Comparison of ENCODE assay signal across 19 mouse cellular contexts in the genomic region with DNA sequence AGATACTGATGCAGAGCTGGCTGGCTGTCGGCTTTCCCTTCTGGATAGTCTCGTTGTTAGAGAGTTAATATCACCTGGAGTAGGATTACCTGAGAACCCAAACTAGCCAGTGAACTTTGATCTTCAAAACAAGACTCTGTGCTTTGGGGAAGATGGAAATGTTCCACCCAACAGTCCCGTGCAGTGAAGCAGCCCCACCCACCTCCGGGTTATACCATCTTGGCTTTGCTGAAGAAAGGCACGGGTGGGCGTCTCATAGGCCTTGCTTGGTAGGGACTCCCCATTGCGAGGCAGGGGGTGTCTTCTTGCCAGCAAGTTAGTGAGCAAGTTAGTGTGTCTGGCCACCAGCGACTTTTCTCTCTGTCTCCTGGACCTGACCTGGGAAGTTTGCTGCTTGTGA. TPM values are rescaled to one million over a fixed set of nuclear protein-coding genes. Genes with fewer than 3 reads are reported as not detected.
DNase-seq lines count a peak whose midpoint lies in the region; ATAC-seq and TF ChIP-seq lines count a peak whose summit lies in the region.
"Had no signal": no experiment of that assay in that cellular context is flagged by ENCODE, and none has a peak within 500 bp of the region (broad histone marks: within the 10 kb centered on the region; RNA-seq: fewer than 3 reads in every experiment).

No protein-coding gene starts in this region.

- DNase-seq in gastrocnemius, adult 2 months = no peak
- no peak for DNase-seq in gastrocnemius, adult 8-10 months (ENCODE audit: low spot score in 2 of 2)
- DNase-seq in kidney, postnatal 36 days = peak; percentile 51 to 65
- no peak for DNase-seq in kidney, adult 8-10 months
- DNase-seq in adrenal gland, postnatal 14 days = no peak
- DNase-seq: adrenal gland, postnatal 25 days; cerebellum, adult 9-10 months; gastrocnemius, postnatal 10 days; kidney, postnatal 4 days; lung, postnatal 10 days; right cerebral cortex, postnatal 14 days; spleen, adult 18-20 months had no signal

- TF ChIP-seq CTCF in gastrocnemius, adult 2 months (IDR thresholded peaks at IDR 0.05) = no peak
- TF ChIP-seq CTCF in small intestine, adult 2 months (IDR thresholded peaks at IDR 0.05; ENCODE audit: extremely low read depth, insufficient read length, insufficient replicate concordance, low read depth, low read length) = no peak

- peak overlapping the region; percentile 82 for H3K27ac ChIP-seq in gastrocnemius, adult 2 months
- peak overlapping the region; percentile 76 for H3K27ac ChIP-seq in small intestine, adult 2 months (ENCODE audit: insufficient read depth, low read depth, low read length)
- H3K27ac ChIP-seq: forebrain, embryonic 13.5 days; hindbrain, embryonic 10.5 days; hindbrain, postnatal 0 days; left cerebral cortex, adult 2 months had no signal

- peak; percentile 46 for ATAC-seq in inflammation-experienced regulatory T-cells, adult 6 months
- ATAC-seq: forebrain, embryonic 13.5 days had no signal

- intact Hi-C loops in gastrocnemius, adult 2 months (cut with DNase I) = no loop called here

- WGBS in small intestine, adult 2 months = 31% methylated on average over 8 of the region's 8 CpGs

- no peaks in the 10 kb centered on the region for H3K27me3 ChIP-seq in small intestine, adult 2 months (ENCODE audit: control insufficient read depth, insufficient read depth, low read length)
- H3K27me3 ChIP-seq: forebrain, embryonic 13.5 days; heart, embryonic 12.5 days had no signal

- H3K4me3 ChIP-seq in gastrocnemius, adult 2 months = peak overlapping the region; percentile 17; the same call in 1 of the 2 replicates
- peak overlapping the region; percentile 53 for H3K4me3 ChIP-seq in small intestine, adult 2 months (ENCODE audit: low read depth, low read length)
- H3K4me3 ChIP-seq: forebrain, embryonic 13.5 days; heart, embryonic 12.5 days; hindbrain, embryonic 10.5 days; left cerebral cortex, adult 2 months had no signal

- peaks cover 65% of the 10 kb centered on the region for H3K4me1 ChIP-seq in small intestine, adult 2 months (ENCODE audit: control insufficient read depth, insufficient read depth, insufficient read length, low read length)

- no peaks in the 10 kb centered on the region for H3K36me3 ChIP-seq in small intestine, adult 2 months (ENCODE audit: control insufficient read depth, insufficient read depth, low read length)
- H3K36me3 ChIP-seq: heart, embryonic 12.5 days; hindbrain, embryonic 10.5 days had no signal

- TF ChIP-seq POLR2A in small intestine, adult 2 months (IDR thresholded peaks at IDR 0.05; ENCODE audit: low read depth, low read length) = no peak

RNA-seq across cellular contexts. Expression of a gene that starts 18.9 kb away (rescaled TPM):
- 10 to 100 TPM in 1 of 2 experiments, 1 to 10 TPM in 1; 5.8 to 11.4 TPM for total RNA-seq in gastrocnemius, adult 2 months (2021)
- total RNA-seq in gastrocnemius, adult 8-10 months (2022) = 1 to 10 TPM; 5.8 to 9.2 (median 8.1) TPM
- 10 to 100 TPM; 13.4 to 26.0 (median 22.9) TPM for polyA plus RNA-seq in inflammation-experienced regulatory T-cells, adult 6 months (2017; shearing (Covaris generic))
- polyA plus RNA-seq in small intestine, adult 2 months (2012; rRNA removed) = 10.5 and 25.1 TPM in 2 replicates
- 16.1 and 17.5 TPM in 2 replicates for total RNA-seq in adrenal gland, postnatal 14 days (2021)

RNA-seq across cellular contexts. Expression of a gene that starts 42.8 kb away (rescaled TPM):
- under 1 TPM; 0.13 to 0.28 TPM for total RNA-seq in gastrocnemius, adult 2 months (2021)
- total RNA-seq in gastrocnemius, adult 8-10 months (2022) = under 1 TPM; 0.02 to 0.36 (median 0.10) TPM
- polyA plus RNA-seq in inflammation-experienced regulatory T-cells, adult 6 months (2017; shearing (Covaris generic)) = 1 to 10 TPM; 4.4 to 5.0 (median 4.7) TPM
- 2.9 and 4.7 TPM in 2 replicates for polyA plus RNA-seq in small intestine, adult 2 months (2012; rRNA removed)
- 4.5 and 4.6 TPM in 2 replicates for total RNA-seq in adrenal gland, postnatal 14 days (2021)

Comparison
In these comparisons a context has a peak if more than half of its experiments do, and no peak if none do; other contexts are left out.
1. DNase-seq: peak in kidney, postnatal 36 days (2 of 2); none in gastrocnemius, adult 2 months (single experiment), gastrocnemius, adult 8-10 months (0 of 2), kidney, adult 8-10 months (0 of 2) and adrenal gland, postnatal 14 days (single experiment).